Mouse (Mus musculus): Measurements from ENCODE around the gene Hspb11.

Gene Hspb11

GRCm38 (mm10) chr4:107306966-107307365 is 53.6 kb downstream of the Hspb11 start, which contains the start of gene Dio1:
Gene Dio1, minus strand, starts transcription at chr4:107307169.
- no peak for DNase-seq (ENCODE audit: extremely low read depth, low read depth, low spot score)

GRCm38 (mm10) chr4:107313690-107314478 is 60.5 kb downstream of the Hspb11 start, which contains the start of gene Yipf1:
Gene Yipf1, plus strand, starts transcription at chr4:107314363.
- DNase-seq (ENCODE audit: extremely low read depth, low read depth, low spot score), result no peak

GRCm38 (mm10) chr4:107314479-107314805 is 61.0 kb downstream of the Hspb11 start:
- DNase-seq (ENCODE audit: extremely low read depth, low read depth, low spot score), result no peak

- no peak for DNase-seq (ENCODE audit: extremely low read depth, low read depth, low spot score)
Observed at GRCm38 (mm10) chr4:107318646-107319045, 65.3 kb downstream of the Hspb11 start.

- no peak for DNase-seq (ENCODE audit: extremely low read depth, low read depth, low spot score)
Observed at GRCm38 (mm10) chr4:107321041-107321440, 67.6 kb downstream of the Hspb11 start.

- DNase-seq (ENCODE audit: extremely low read depth, low read depth, low spot score), result no peak
Observed at GRCm38 (mm10) chr4:107323113-107323512, 69.7 kb downstream of the Hspb11 start.

- no peak for DNase-seq (ENCODE audit: extremely low read depth, low read depth, low spot score)
Observed at GRCm38 (mm10) chr4:107328530-107328929, 75.1 kb downstream of the Hspb11 start.

Data from fat pad, adult 2 months (tissue).